ENCODE assay signal across 8 mouse cellular contexts in the genomic region with DNA sequence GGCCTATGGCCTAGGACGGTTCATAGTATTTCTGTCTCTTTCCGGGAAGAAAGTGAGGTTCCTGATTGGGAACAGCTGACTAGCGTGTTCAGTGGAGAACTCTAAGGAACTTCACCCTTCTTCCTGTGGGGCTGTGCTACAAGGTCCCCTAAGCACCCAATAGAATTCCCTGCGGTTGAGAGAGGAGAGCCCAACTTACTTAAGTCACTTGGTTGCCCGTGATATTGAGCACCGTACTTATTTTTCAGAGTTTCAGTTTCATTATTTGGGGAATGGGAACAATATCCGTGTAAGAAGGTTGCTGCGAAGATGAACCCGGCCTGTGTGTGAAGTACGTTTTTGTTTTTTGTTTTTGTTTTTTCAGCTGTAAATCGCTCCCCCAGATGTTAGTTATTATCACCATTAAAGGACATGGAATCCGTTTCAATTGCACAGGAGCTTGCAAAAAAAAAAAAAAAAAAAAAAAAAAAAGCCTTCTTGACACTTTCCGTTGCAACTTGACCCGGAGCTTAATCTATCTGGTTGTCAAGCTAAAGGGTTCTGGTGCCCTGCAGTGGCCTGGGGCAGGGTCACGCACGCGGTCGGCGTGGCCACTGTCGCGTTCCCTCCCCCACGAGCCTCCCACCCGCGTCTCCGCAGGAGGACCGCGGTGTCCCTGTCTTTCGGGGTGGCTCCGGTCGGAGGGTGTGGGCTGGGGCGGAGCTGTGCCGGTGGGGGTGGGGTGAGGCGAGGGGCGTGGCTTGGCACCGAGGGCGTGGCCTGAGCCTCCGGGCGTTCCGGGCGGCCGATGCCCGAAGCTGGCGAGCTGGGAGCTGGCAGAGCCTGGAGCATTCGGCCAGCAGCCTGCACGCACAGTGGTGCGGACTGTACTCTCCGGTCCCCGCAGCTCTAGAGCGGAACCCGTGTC. TPM values are rescaled to one million over a fixed set of nuclear protein-coding genes. Genes with fewer than 3 reads are reported as not detected.
DNase-seq lines count a peak whose midpoint lies in the region; ATAC-seq and TF ChIP-seq lines count a peak whose summit lies in the region.

Aff1 (plus strand) TSS at position 751 of the 907 bp plus-strand sequence.

- H3K9me3 ChIP-seq in E14TG2a.4 (ENCODE audit: low read length) = no peaks in the 10 kb centered on the region
- no peaks in the 10 kb centered on the region for H3K9me3 ChIP-seq in forebrain, embryonic 12.5 days
- no peaks in the 10 kb centered on the region for H3K9me3 ChIP-seq in heart, embryonic 16.5 days (replicated peaks; ENCODE audit: control insufficient read depth, low read length)
- H3K9me3 ChIP-seq in liver, embryonic 16.5 days (replicated peaks; ENCODE audit: control insufficient read depth, low read length) = no peaks in the 10 kb centered on the region
- no peaks in the 10 kb centered on the region for H3K9me3 ChIP-seq in neural tube, embryonic 12.5 days
- no peaks in the 10 kb centered on the region for H3K9me3 ChIP-seq in stomach, postnatal 0 days (ENCODE audit: control insufficient read depth, low read length)

- no peaks in the 10 kb centered on the region for H3K27me3 ChIP-seq in E14TG2a.4 (ENCODE audit: insufficient read depth, low read length)
- peaks cover 33% of the 10 kb centered on the region for H3K27me3 ChIP-seq in forebrain, embryonic 12.5 days
- H3K27me3 ChIP-seq in heart, embryonic 16.5 days (ENCODE audit: control insufficient read depth, insufficient read depth, low read length) = peaks cover 2% of the 10 kb centered on the region; the same call in 1 of the 2 replicates
- H3K27me3 ChIP-seq in liver, embryonic 16.5 days (ENCODE audit: control insufficient read depth, insufficient read depth, low read depth, low read length) = peaks cover 39% of the 10 kb centered on the region
- peaks cover 28% of the 10 kb centered on the region for H3K27me3 ChIP-seq in neural tube, embryonic 12.5 days (replicated peaks)
- H3K27me3 ChIP-seq in stomach, postnatal 0 days (ENCODE audit: control insufficient read depth, insufficient read depth, low read length) = no peaks in the 10 kb centered on the region

- no peak within 1 kb of the TSS for H3K27ac ChIP-seq in forebrain, embryonic 12.5 days
- H3K27ac ChIP-seq in heart, embryonic 16.5 days (ENCODE audit: low read length) = peak within 1 kb of the TSS; percentile 55
- peak within 1 kb of the TSS; percentile 4; the same call in 1 of the 2 replicates for H3K27ac ChIP-seq in liver, embryonic 16.5 days (ENCODE audit: low read length)
- H3K27ac ChIP-seq in neural tube, embryonic 12.5 days = no peak within 1 kb of the TSS
- H3K27ac ChIP-seq in stomach, postnatal 0 days (replicated peaks) = peak within 1 kb of the TSS; percentile 80

- H3K4me3 ChIP-seq in E14TG2a.4 (replicated peaks; ENCODE audit: low read length) = peak within 1 kb of the TSS; percentile 95
- peak within 1 kb of the TSS; percentile 55 for H3K4me3 ChIP-seq in forebrain, embryonic 12.5 days (replicated peaks)
- H3K4me3 ChIP-seq in heart, embryonic 16.5 days (ENCODE audit: low read length) = peak within 1 kb of the TSS; percentile 84
- H3K4me3 ChIP-seq in liver, embryonic 16.5 days (ENCODE audit: low read depth, low read length) = peak within 1 kb of the TSS; percentile 73
- H3K4me3 ChIP-seq in neural tube, embryonic 12.5 days = peak within 1 kb of the TSS; percentile 57
- H3K4me3 ChIP-seq in stomach, postnatal 0 days (ENCODE audit: low read depth, low read length) = peak within 1 kb of the TSS; percentile 79

- H3K4me2 ChIP-seq in forebrain, embryonic 12.5 days = peak within 1 kb of the TSS; percentile 99
- peak within 1 kb of the TSS; percentile 100 for H3K4me2 ChIP-seq in heart, embryonic 16.5 days (ENCODE audit: low read depth, low read length)
- H3K4me2 ChIP-seq in liver, embryonic 16.5 days (ENCODE audit: low read depth, low read length) = peak within 1 kb of the TSS; percentile 97
- peak within 1 kb of the TSS; percentile 98 for H3K4me2 ChIP-seq in neural tube, embryonic 12.5 days (replicated peaks)
- peak within 1 kb of the TSS; percentile 100 for H3K4me2 ChIP-seq in stomach, postnatal 0 days (replicated peaks; ENCODE audit: low read depth)

- no peak for TF ChIP-seq EP300 in stomach, postnatal 0 days (optimal IDR thresholded peaks at IDR 0.05)

- DNase-seq in c-Kit-positive CD71-positive TER-119-positive erythroid progenitor cells, embryonic 14.5 days (ENCODE audit: low spot score) = peak; percentile 84
- DNase-seq in kidney, postnatal 36 days = peak; percentile 93 to 97
- DNase-seq in stomach, postnatal 0 days (ENCODE audit: low spot score) = peak; percentile 95

- peak; percentile 91 for ATAC-seq in forebrain, embryonic 12.5 days (ENCODE audit: low FRiP score)
- ATAC-seq in heart, embryonic 16.5 days (replicated peaks; ENCODE audit: extremely low read depth, insufficient read depth, low FRiP score) = peak; percentile 93
- ATAC-seq in liver, embryonic 16.5 days (ENCODE audit: low read depth) = peak; percentile 98
- ATAC-seq in neural tube, embryonic 12.5 days (ENCODE audit: low FRiP score, low read depth) = peak; percentile 87
- peak; percentile 96 for ATAC-seq in stomach, postnatal 0 days (ENCODE audit: low FRiP score, low TSS enrichment)

- TF ChIP-seq CTCF in E14TG2a.4 (conservative IDR thresholded peaks at IDR 0.05; ENCODE audit: low read length) = no peak
- peak; percentile 9; the same call in 1 of the 2 replicates for TF ChIP-seq CTCF in stomach, postnatal 0 days (IDR thresholded peaks at IDR 0.05; ENCODE audit: low read depth)

- H3K4me1 ChIP-seq in E14TG2a.4 (replicated peaks; ENCODE audit: low read depth, low read length) = peaks cover 65% of the 10 kb centered on the region
- peaks cover 17% of the 10 kb centered on the region for H3K4me1 ChIP-seq in forebrain, embryonic 12.5 days
- H3K4me1 ChIP-seq in heart, embryonic 16.5 days (ENCODE audit: control insufficient read depth, insufficient read depth, low read length) = peaks cover 5% of the 10 kb centered on the region; the same call in 1 of the 2 replicates
- H3K4me1 ChIP-seq in liver, embryonic 16.5 days (ENCODE audit: control insufficient read depth, low read depth, low read length) = peaks cover 11% of the 10 kb centered on the region
- H3K4me1 ChIP-seq in neural tube, embryonic 12.5 days = peaks cover 20% of the 10 kb centered on the region
- 0 out of 2 replicates have a peak, but pooled peaks cover 3% of the 10 kb centered on the region for H3K4me1 ChIP-seq in stomach, postnatal 0 days (replicated peaks; ENCODE audit: control insufficient read depth, insufficient read depth)

- H3K36me3 ChIP-seq in E14TG2a.4 (ENCODE audit: insufficient read depth, low read length) = 0 out of 2 replicates have a peak, but pooled peaks cover 4% of the 10 kb centered on the region
- no peaks in the 10 kb centered on the region for H3K36me3 ChIP-seq in forebrain, embryonic 12.5 days (replicated peaks)
- no peaks in the 10 kb centered on the region for H3K36me3 ChIP-seq in heart, embryonic 16.5 days (ENCODE audit: control insufficient read depth, insufficient read depth)
- no peaks in the 10 kb centered on the region for H3K36me3 ChIP-seq in liver, embryonic 16.5 days (ENCODE audit: control insufficient read depth, insufficient read depth)
- H3K36me3 ChIP-seq in neural tube, embryonic 12.5 days = no peaks in the 10 kb centered on the region
- no peaks in the 10 kb centered on the region for H3K36me3 ChIP-seq in stomach, postnatal 0 days (ENCODE audit: control insufficient read depth, insufficient read depth, low read length)

- WGBS in forebrain, embryonic 12.5 days = 4% methylated on average over 50 of the region's 50 CpGs
- 4% methylated on average over 50 of the region's 50 CpGs for WGBS in heart, embryonic 16.5 days
- 1% methylated on average over 50 of the region's 50 CpGs for WGBS in liver, embryonic 16.5 days (ENCODE audit: insufficient replicate concordance)
- WGBS in neural tube, embryonic 12.5 days = 5% methylated on average over 50 of the region's 50 CpGs
- WGBS in stomach, postnatal 0 days = 3% methylated on average over 50 of the region's 50 CpGs

- H3K9ac ChIP-seq in forebrain, embryonic 12.5 days = peak within 1 kb of the TSS; percentile 41
- H3K9ac ChIP-seq in heart, embryonic 16.5 days (ENCODE audit: low read length) = peak within 1 kb of the TSS; percentile 79
- peak within 1 kb of the TSS; percentile 70 for H3K9ac ChIP-seq in liver, embryonic 16.5 days (ENCODE audit: low read depth, low read length)
- H3K9ac ChIP-seq in neural tube, embryonic 12.5 days = peak within 1 kb of the TSS; percentile 55
- peak within 1 kb of the TSS; percentile 76 for H3K9ac ChIP-seq in stomach, postnatal 0 days (ENCODE audit: low read length)

RNA-seq across cellular contexts. Expression of gene Aff1, which starts in this region (rescaled TPM):
- polyA plus RNA-seq in forebrain, embryonic 12.5 days (2016; fragmentation: Nextera tagmentation; extraction: Ambion mirVana) = 3.7 and 4.3 TPM in 2 replicates
- 9.2 and 13.5 TPM in 2 replicates for polyA plus RNA-seq in heart, embryonic 16.5 days (2015; fragmentation: Nextera tagmentation; extraction: Ambion mirVana)
- polyA plus RNA-seq in liver, embryonic 16.5 days (2015; fragmentation: Nextera tagmentation; extraction: Ambion mirVana) = 13.5 and 17.7 TPM in 2 replicates
- polyA plus RNA-seq in neural tube, embryonic 12.5 days (2016; fragmentation: Nextera tagmentation; extraction: Ambion mirVana) = 4.5 and 4.6 TPM in 2 replicates
- polyA plus RNA-seq in stomach, postnatal 0 days (2015; fragmentation: Nextera tagmentation; extraction: Ambion mirVana) = 4.3 and 4.9 TPM in 2 replicates

Comparison
In these comparisons a context has a peak if more than half of its experiments do, and no peak if none do; other contexts are left out.
1. H3K27ac ChIP-seq: peak in heart, embryonic 16.5 days (single experiment), liver, embryonic 16.5 days (single experiment) and stomach, postnatal 0 days (single experiment); none in forebrain, embryonic 12.5 days (single experiment) and neural tube, embryonic 12.5 days (single experiment).
2. Peak in every context shown above with its lines, with median percentiles within 50 percentile points of each other: H3K4me3 ChIP-seq, DNase-seq, ATAC-seq, H3K4me2 ChIP-seq and H3K9ac ChIP-seq.